8 mouse cellular contexts compared by ENCODE assay signal in the genomic region with DNA sequence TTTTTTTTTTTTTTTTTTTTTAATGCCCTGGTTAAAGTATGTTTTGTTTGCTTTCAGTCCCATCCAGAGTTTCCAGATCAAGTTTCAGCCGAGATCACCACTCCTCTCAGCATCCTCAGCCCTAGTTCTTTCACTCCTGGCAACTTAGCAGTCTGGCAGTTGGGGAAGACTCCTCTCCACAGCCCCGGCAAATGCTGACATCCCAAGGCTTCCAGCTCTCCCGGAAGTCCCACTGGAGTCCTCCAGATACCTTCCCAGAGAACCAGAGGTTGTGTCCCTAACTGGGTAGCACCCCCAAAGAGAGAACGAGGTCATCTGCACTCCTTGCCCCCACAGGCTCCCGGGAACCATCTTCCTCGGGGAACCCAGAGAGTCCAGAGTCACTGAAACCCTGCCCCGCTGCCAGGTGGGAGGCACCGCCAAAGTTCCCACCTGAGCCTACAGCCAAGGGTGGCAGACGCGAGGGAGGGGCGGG. TPM values are rescaled to one million over a fixed set of nuclear protein-coding genes. Genes with fewer than 3 reads are reported as not detected.
DNase-seq lines count a peak whose midpoint lies in the region; ATAC-seq and TF ChIP-seq lines count a peak whose summit lies in the region.

No protein-coding gene starts in this region.

- H3K4me2 ChIP-seq in forebrain, postnatal 0 days (ENCODE audit: low read depth): peak overlapping the region; percentile 95
- peak overlapping the region; percentile 94 for H3K4me2 ChIP-seq in kidney, embryonic 15.5 days
- peak overlapping the region; percentile 95 for H3K4me2 ChIP-seq in neural tube, embryonic 15.5 days

- peak overlapping the region; percentile 65; the same call in 1 of the 2 replicates for H3K27ac ChIP-seq in layer of hippocampus, adult 2 months
- H3K27ac ChIP-seq in bone marrow macrophage, adult 2 months (ENCODE audit: insufficient read depth, low read depth, low read length): no peak overlapping the region
- H3K27ac ChIP-seq in forebrain, postnatal 0 days (ENCODE audit: low read depth, low read length): peak overlapping the region; percentile 55; the same call in 1 of the 2 replicates
- H3K27ac ChIP-seq in kidney, embryonic 15.5 days: peak overlapping the region; percentile 86
- peak overlapping the region; percentile 91 for H3K27ac ChIP-seq in neural tube, embryonic 15.5 days (replicated peaks)

- TF ChIP-seq CTCF in layer of hippocampus, adult 2 months (conservative IDR thresholded peaks at IDR 0.05): no peak
- no peak for TF ChIP-seq CTCF in bone marrow macrophage, adult 2 months (IDR thresholded peaks at IDR 0.05; ENCODE audit: low read depth, low read length)
- no peak for TF ChIP-seq CTCF in forebrain, postnatal 0 days (IDR thresholded peaks at IDR 0.05; ENCODE audit: low read depth)

- peak overlapping the region; percentile 73 for H3K4me3 ChIP-seq in layer of hippocampus, adult 2 months
- H3K4me3 ChIP-seq in bone marrow macrophage, adult 2 months (ENCODE audit: insufficient read depth, low read length): peak overlapping the region; percentile 62
- H3K4me3 ChIP-seq in forebrain, postnatal 0 days (ENCODE audit: low read depth, low read length): peak overlapping the region; percentile 84
- H3K4me3 ChIP-seq in kidney, embryonic 15.5 days (replicated peaks): peak overlapping the region; percentile 67
- H3K4me3 ChIP-seq in neural tube, embryonic 15.5 days (replicated peaks): peak overlapping the region; percentile 77

- H3K36me3 ChIP-seq in forebrain, postnatal 0 days (ENCODE audit: insufficient read depth): no peaks in the 10 kb centered on the region
- no peaks in the 10 kb centered on the region for H3K36me3 ChIP-seq in kidney, embryonic 15.5 days
- no peaks in the 10 kb centered on the region for H3K36me3 ChIP-seq in neural tube, embryonic 15.5 days

- no peak for TF ChIP-seq POLR2A in bone marrow macrophage, adult 2 months (IDR thresholded peaks at IDR 0.05; ENCODE audit: borderline replicate concordance, low read depth, low read length)

- no peak for ATAC-seq in forebrain, postnatal 0 days
- ATAC-seq in kidney, embryonic 15.5 days (replicated peaks; ENCODE audit: low FRiP score): peak; percentile 27
- ATAC-seq in neural tube, embryonic 15.5 days (ENCODE audit: low FRiP score): no peak

- no peaks in the 10 kb centered on the region for H3K4me1 ChIP-seq in bone marrow macrophage, adult 2 months (ENCODE audit: control insufficient read depth, insufficient read depth, low read length)
- H3K4me1 ChIP-seq in forebrain, postnatal 0 days (ENCODE audit: insufficient read depth): peaks cover 5% of the 10 kb centered on the region; the same call in 1 of the 2 replicates
- H3K4me1 ChIP-seq in kidney, embryonic 15.5 days: peaks cover 21% of the 10 kb centered on the region
- peaks cover 32% of the 10 kb centered on the region for H3K4me1 ChIP-seq in neural tube, embryonic 15.5 days

- H3K27me3 ChIP-seq in forebrain, postnatal 0 days (ENCODE audit: insufficient read depth, low read length): peaks cover 20% of the 10 kb centered on the region
- H3K27me3 ChIP-seq in kidney, embryonic 15.5 days: peaks cover 26% of the 10 kb centered on the region
- 0 out of 2 replicates have a peak, but pooled peaks cover 13% of the 10 kb centered on the region for H3K27me3 ChIP-seq in neural tube, embryonic 15.5 days (replicated peaks)

- H3K9me3 ChIP-seq in forebrain, postnatal 0 days (ENCODE audit: low read length): no peaks in the 10 kb centered on the region
- no peaks in the 10 kb centered on the region for H3K9me3 ChIP-seq in kidney, embryonic 15.5 days (replicated peaks)
- no peaks in the 10 kb centered on the region for H3K9me3 ChIP-seq in neural tube, embryonic 15.5 days (replicated peaks)

- DNase-seq in layer of hippocampus, adult 2 months (ENCODE audit: low spot score in 2 of 2): no peak
- no peak for DNase-seq in layer of hippocampus, postnatal 14 days (ENCODE audit: low spot score in 2 of 2)
- DNase-seq in forebrain, postnatal 0 days: peak; percentile 39
- DNase-seq in layer of hippocampus, postnatal 25 days (ENCODE audit: extremely low spot score in 1 of 2, low spot score in 1 of 2): no peak
- no peak for DNase-seq in spleen, postnatal 14 days (ENCODE audit: low spot score in 2 of 2)

- 2% methylated on average over 11 of the region's 11 CpGs for WGBS in forebrain, postnatal 0 days
- 2% methylated on average over 11 of the region's 11 CpGs for WGBS in kidney, embryonic 15.5 days
- 1% methylated on average over 11 of the region's 11 CpGs for WGBS in neural tube, embryonic 15.5 days

- peak overlapping the region; percentile 60 for H3K9ac ChIP-seq in forebrain, postnatal 0 days
- peak overlapping the region; percentile 70 for H3K9ac ChIP-seq in kidney, embryonic 15.5 days
- peak overlapping the region; percentile 73 for H3K9ac ChIP-seq in neural tube, embryonic 15.5 days (replicated peaks)

RNA-seq across cellular contexts. Expression of a gene that starts 1.2 kb away (rescaled TPM):
- 10 to 100 TPM; 78.0 to 80.1 TPM for total RNA-seq in layer of hippocampus, adult 2 months (2021)
- total RNA-seq in layer of hippocampus, postnatal 14 days (2021): 100 to 1,000 TPM in 1 of 2 experiments, 10 to 100 TPM in 1; 79.8 to 101 TPM
- polyA plus RNA-seq in bone marrow macrophage, adult 2 months (2012; ENCODE audit: insufficient read depth, insufficient read length, missing spikeins): not detected in 2 replicates
- 98.2 and 111 TPM in 2 replicates for total RNA-seq in forebrain, postnatal 0 days (2014; rRNA removed)
- polyA plus RNA-seq in forebrain, postnatal 0 days (2015; fragmentation: Nextera tagmentation; extraction: Ambion mirVana): 15.0 and 21.6 TPM in 2 replicates
- 22.3 and 26.2 TPM in 2 replicates for polyA plus RNA-seq in kidney, embryonic 15.5 days (2015; fragmentation: Nextera tagmentation; extraction: Ambion mirVana)
- polyA plus RNA-seq in neural tube, embryonic 15.5 days (2015; fragmentation: Nextera tagmentation; extraction: Ambion mirVana): 31.5 and 37.7 TPM in 2 replicates
- 10 to 100 TPM; 72.4 to 80.0 TPM for total RNA-seq in layer of hippocampus, postnatal 25 days (2021)
